Mouse (Mus musculus): ENCODE data around the gene Ttc28. TPM values are rescaled to one million over a fixed set of nuclear protein-coding genes. Genes with fewer than 3 reads are reported as not detected.
A peak's percentile ranks its signal among the peaks of the same experiment; 100 is the strongest.

Gene Ttc28
- polyA plus RNA-seq, 1 experiment from 2014 or later = 22.8 TPM

DNA sequence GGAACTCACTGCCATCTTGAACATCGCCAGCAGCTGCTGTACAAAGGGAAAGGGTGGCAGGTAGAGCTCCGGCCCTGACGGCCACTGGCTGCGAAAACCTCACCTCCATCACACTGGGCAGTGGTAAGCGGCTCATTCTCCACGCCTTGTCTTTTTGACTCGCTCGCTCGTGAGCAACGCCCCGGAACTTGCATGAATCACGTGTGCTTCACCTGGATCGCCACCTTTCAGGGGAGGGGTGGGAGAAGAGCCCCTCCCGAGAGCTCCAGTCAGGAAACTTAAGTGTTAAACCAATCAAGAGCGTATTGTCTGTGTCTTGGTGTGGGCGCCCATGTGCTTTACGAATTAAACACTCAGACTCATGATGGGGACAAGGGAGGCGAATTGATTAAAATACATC lies 252.0 kb downstream of the Ttc28 start:
- Histone ChIP-seq H3K27ac (peak overlapping the region; percentile 17), H3K4me1 (peaks cover 9% of the 10 kb centered on the region), H3K36me3 (ENCODE audit: poor library complexity, severe bottlenecking) (no peaks in the 10 kb centered on the region), H3K9ac (no peak overlapping the region), H3K4me3 (no peak overlapping the region), H3K27me3 (no peaks in the 10 kb centered on the region), H3K9me3 (replicated peaks) (no peaks in the 10 kb centered on the region), H3K4me2 (no peak overlapping the region)
- ATAC-seq = no peak
- 88% methylated on average over 18 of the region's 18 CpGs for WGBS

DNA sequence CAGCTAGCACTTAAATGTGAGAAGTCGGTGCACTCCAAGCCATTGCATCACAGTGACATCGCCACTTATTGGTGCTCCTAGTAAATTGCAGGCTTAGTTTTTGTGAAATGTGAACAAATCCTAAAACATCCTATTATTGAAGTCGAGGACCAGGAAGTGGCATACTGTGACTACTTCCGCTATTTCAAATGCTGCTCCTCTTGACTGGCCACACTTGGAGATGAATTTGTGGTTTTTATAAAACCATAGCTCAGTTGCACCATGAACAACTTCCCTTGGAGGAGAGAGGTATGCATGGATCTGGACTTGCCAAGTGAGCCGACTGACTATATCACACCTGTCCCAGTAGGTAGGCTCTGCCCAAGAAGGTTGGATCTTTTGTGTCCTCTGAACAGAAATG lies 253.5 kb downstream of the Ttc28 start:
- H3K4me1 ChIP-seq = peaks cover 23% of the 10 kb centered on the region

DNA sequence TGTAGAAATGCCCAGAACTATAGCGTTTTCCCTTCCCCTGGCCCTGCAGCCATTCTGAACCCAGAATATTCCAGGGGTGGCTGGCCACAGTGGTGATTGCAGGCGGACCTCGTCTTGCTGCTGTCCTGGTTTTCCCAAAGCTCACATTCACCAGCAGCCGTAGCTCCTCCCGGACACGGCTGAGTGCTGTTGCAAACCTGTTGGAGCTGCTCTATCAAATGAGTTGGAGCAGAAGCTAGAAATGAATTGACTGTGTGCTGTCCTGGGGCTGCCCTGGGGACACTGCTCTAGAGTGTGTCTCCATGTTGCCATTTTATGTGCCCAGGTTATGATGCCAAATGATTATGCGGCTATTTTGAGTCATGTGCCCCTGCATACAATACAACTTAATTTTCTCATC lies 254.2 kb downstream of the Ttc28 start:
- 93% methylated on average over 7 of the region's 7 CpGs for WGBS
- ATAC-seq = no peak
- no peaks in the 10 kb centered on the region for H3K9me3 ChIP-seq (replicated peaks)
- H3K27ac ChIP-seq = no peak overlapping the region
- H3K4me3 ChIP-seq = no peak overlapping the region
- H3K36me3 ChIP-seq (ENCODE audit: poor library complexity, severe bottlenecking) = no peaks in the 10 kb centered on the region
- H3K9ac ChIP-seq = no peak overlapping the region
- H3K4me1 ChIP-seq = peaks cover 28% of the 10 kb centered on the region
- no peaks in the 10 kb centered on the region for H3K27me3 ChIP-seq
- no peak overlapping the region for H3K4me2 ChIP-seq

More for the DNA sequence above, 253.5 kb downstream of the Ttc28 start:
- H3K27ac ChIP-seq = no peak overlapping the region
- 87% methylated on average over 5 of the region's 5 CpGs for WGBS
- no peak overlapping the region for H3K9ac ChIP-seq
- no peak overlapping the region for H3K4me2 ChIP-seq
- no peaks in the 10 kb centered on the region for H3K9me3 ChIP-seq (replicated peaks)
- no peak for ATAC-seq
- no peaks in the 10 kb centered on the region for H3K36me3 ChIP-seq (ENCODE audit: poor library complexity, severe bottlenecking)
- H3K27me3 ChIP-seq = no peaks in the 10 kb centered on the region
- H3K4me3 ChIP-seq = no peak overlapping the region

DNA sequence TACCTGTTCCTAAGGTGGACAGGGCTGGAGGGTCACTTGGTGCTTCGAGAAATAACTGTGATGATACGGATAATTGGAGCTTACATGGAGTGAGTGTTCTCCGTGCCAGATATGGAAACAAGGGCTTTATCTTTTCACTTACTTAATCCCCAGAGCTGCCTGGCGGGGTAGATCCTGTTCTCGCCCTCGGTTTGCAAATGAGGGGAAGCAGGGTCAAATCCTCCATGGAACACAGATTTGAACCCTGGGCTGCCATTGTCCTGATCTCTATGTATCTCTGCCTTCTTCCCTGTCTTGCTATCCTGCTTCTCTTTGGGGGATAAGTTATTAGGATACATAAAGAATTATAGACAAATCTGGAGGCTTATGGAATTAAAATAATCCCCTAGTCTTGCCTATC lies 257.7 kb downstream of the Ttc28 start:
- H3K4me3 ChIP-seq = no peak overlapping the region
- no peak overlapping the region for H3K4me2 ChIP-seq
- no peaks in the 10 kb centered on the region for H3K27me3 ChIP-seq
- H3K4me1 ChIP-seq = peaks cover 55% of the 10 kb centered on the region
- 0 out of 2 replicates have a peak overlapping the region, but pooled peaks have one; percentile 10 for H3K27ac ChIP-seq
- WGBS = 30% methylated on average over 6 of the region's 6 CpGs
- no peak overlapping the region for H3K9ac ChIP-seq
- H3K9me3 ChIP-seq (replicated peaks) = no peaks in the 10 kb centered on the region
- no peak for ATAC-seq
- H3K36me3 ChIP-seq (ENCODE audit: poor library complexity, severe bottlenecking) = no peaks in the 10 kb centered on the region

DNA sequence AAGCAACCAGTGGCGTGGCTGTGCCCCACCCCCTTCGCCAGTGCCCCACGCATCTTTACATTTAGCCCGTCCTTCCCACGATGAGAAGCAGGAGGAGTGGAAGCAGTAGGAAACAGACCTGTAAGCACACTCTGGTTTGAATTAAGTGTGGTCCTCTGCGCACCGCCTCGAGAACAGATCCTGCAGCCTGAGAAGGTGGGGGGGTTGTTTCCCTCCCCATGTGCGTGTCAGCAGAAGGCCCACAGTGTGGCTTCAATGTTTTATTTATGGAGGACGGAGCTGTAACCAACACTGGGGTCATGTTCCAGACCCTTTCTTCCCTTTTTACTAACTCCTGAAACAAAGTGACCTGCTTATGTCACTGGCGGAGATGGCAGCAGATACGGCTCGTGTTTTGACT lies 258.1 kb downstream of the Ttc28 start:
- H3K9ac ChIP-seq = no peak overlapping the region
- no peaks in the 10 kb centered on the region for H3K36me3 ChIP-seq (ENCODE audit: poor library complexity, severe bottlenecking)
- H3K4me2 ChIP-seq = no peak overlapping the region
- H3K4me1 ChIP-seq = peaks cover 55% of the 10 kb centered on the region
- no peak overlapping the region for H3K4me3 ChIP-seq
- no peaks in the 10 kb centered on the region for H3K27me3 ChIP-seq
- ATAC-seq = peak; percentile 15; the same call in 1 of the 2 replicates
- H3K9me3 ChIP-seq (replicated peaks) = no peaks in the 10 kb centered on the region
- WGBS = 35% methylated on average over 13 of the region's 13 CpGs
- peak overlapping the region; percentile 10; the same call in 1 of the 2 replicates for H3K27ac ChIP-seq

DNA sequence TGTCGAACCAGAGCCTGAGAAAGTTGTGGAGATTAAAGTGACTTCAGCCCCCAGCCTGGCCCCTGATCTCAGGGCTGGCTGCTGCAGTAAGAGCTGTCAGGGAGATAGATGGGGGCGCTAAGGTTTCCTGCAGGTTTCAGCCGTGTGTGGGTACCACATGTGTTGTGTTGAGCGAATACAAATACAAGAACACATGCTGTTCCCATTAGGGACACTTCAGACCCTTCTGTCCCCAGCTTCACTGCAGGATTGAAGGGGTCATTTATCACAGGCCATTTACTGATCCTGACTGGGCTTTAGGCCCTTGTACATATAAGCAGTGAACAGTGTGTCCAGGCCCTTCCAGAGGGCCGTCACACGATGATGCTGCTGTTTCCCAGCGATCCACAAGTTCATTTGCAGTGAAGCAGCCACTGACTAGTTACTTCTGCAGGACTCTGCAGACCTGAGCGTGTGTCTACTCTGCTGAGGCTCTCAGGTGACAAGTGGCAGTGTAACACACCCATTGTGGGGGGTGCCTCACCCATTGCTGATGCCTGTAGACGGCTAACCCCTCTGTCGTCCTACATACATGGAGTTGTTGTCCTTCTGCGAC lies 258.7 kb downstream of the Ttc28 start:
- H3K36me3 ChIP-seq (ENCODE audit: poor library complexity, severe bottlenecking) = no peaks in the 10 kb centered on the region
- no peaks in the 10 kb centered on the region for H3K9me3 ChIP-seq (replicated peaks)
- H3K4me3 ChIP-seq = no peak overlapping the region
- peaks cover 55% of the 10 kb centered on the region for H3K4me1 ChIP-seq
- ATAC-seq = no peak
- H3K27ac ChIP-seq = peak overlapping the region; percentile 21; the same call in 1 of the 2 replicates
- H3K9ac ChIP-seq = no peak overlapping the region
- H3K27me3 ChIP-seq = no peaks in the 10 kb centered on the region
- no peak overlapping the region for H3K4me2 ChIP-seq
- WGBS = 55% methylated on average over 11 of the region's 11 CpGs

DNA sequence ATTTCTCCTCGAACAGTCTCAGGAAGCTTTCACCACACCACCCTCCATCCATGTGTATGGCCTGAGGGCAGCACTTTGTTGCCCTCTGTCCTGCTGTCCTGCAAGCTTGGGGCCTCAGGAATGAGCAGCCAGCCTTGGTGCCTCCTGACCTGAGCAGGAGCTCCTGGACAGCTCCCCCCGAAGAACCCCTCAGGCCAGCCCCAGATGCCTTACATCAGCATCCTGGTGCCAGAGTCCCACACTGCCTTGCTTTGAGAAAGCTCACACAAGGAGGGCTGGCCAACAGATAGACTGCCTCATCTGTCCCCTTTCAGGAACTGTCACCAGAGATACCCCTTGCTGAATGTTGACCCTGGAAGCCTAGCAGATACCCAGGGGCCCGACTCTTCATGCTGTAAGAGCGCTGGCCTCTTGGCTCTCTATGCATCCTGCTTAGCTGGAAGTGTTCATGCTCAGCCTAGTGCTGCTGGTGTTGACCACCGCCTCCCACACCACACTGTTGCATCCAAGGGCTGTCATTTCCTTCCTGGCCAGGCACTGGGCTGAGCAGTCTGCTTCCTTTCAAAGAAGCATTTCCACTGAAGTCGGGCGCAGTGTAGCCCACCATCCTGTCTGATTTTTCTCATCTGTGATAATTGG lies 259.4 kb downstream of the Ttc28 start:
- Histone ChIP-seq H3K27me3 (no peaks in the 10 kb centered on the region), H3K4me1 (peaks cover 55% of the 10 kb centered on the region), H3K27ac (no peak overlapping the region), H3K9ac (no peak overlapping the region), H3K4me3 (no peak overlapping the region), H3K9me3 (replicated peaks) (no peaks in the 10 kb centered on the region), H3K4me2 (no peak overlapping the region), H3K36me3 (ENCODE audit: poor library complexity, severe bottlenecking) (no peaks in the 10 kb centered on the region)
- WGBS = 85% methylated on average over 7 of the region's 7 CpGs
- ATAC-seq = no peak

DNA sequence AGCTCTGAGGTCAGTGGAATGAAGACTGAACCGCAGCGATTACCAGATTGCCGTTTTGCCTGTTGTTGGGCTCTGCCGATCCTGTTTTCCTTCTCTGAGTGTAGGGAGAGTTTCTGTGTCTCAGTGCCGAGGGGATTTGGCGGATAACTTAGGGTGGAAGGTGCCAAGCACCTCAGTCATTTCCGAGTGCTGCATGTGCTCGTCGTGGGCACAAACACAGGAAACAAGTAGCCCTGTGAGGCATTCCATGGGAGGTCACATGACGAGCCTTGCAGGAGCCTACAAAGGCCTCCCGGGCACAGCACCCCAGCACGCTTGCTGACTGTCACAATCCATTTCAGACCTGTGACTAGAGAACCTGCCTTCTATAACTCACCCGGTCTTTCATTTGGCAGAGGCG lies 260.0 kb downstream of the Ttc28 start:
- Histone ChIP-seq H3K27me3 (no peaks in the 10 kb centered on the region), H3K27ac (peak overlapping the region; percentile 22; the same call in 1 of the 2 replicates)
- 68% methylated on average over 14 of the region's 14 CpGs for WGBS

DNA sequence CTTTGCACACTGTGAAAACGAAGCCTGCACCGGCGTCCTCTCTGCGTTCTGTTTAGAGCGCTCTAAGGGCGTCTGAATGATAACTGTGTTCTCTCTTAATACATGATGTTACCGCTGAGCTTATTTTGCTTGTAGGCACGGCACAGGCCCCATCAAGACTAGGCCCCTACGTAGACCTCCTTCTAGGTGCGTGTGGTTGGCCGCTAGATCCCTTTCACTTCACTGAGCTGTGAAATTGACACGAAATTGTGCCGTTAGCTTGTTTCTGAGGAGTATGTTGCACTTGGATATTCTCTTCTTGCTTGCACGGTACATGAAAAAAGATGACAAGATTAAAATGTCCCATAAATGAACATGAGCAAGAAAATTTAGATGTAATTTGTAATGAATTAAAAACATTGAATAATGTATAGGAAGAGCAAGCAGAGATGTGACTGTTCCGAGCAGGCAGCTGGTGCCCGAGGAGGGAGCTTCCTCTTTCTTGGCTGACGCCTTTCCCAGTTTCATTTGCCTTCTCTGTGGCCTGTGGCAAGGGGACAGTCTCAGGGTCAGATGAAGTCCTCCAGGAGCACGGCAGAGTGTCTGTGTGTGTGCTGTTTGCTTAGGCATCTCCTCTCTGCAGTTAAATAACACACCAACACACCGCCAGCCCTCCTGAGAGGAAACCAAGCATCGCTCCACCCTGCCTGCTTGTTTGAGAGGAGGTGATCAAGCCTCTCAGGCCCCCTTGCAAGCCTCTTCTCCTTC lies 261.7 kb downstream of the Ttc28 start:
- Histone ChIP-seq H3K27me3 (no peaks in the 10 kb centered on the region), H3K9ac (no peak overlapping the region), H3K36me3 (ENCODE audit: poor library complexity, severe bottlenecking) (no peaks in the 10 kb centered on the region), H3K4me1 (peaks cover 57% of the 10 kb centered on the region), H3K4me3 (no peak overlapping the region), H3K27ac (peak overlapping the region; percentile 76), H3K9me3 (replicated peaks) (no peaks in the 10 kb centered on the region), H3K4me2 (no peak overlapping the region)
- 64% methylated on average over 20 of the region's 20 CpGs for WGBS
- ATAC-seq = no peak

More for the DNA sequence above, 260.0 kb downstream of the Ttc28 start:
- H3K9ac ChIP-seq = no peak overlapping the region
- no peak overlapping the region for H3K4me2 ChIP-seq
- H3K36me3 ChIP-seq (ENCODE audit: poor library complexity, severe bottlenecking) = no peaks in the 10 kb centered on the region
- peaks cover 59% of the 10 kb centered on the region for H3K4me1 ChIP-seq
- no peak overlapping the region for H3K4me3 ChIP-seq
- no peaks in the 10 kb centered on the region for H3K9me3 ChIP-seq (replicated peaks)
- no peak for ATAC-seq

DNA sequence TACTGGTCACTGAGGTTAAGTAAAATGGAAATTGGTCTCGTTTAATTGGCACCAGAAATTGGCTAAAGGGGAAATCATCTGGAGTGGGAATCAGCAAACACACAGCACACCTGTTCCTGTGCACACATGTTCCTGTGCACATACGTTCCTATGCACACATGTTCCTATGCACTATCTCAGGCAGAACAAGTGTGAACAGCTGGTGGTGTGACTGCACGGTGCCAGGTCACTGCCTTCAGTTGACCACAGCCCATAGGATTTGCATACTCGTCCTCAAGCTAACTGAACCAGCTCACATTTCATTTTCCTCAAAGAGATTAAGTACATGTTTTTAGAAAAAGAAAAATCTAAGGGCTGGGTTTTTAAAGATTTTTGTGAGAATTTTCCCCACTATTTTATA lies 263.2 kb downstream of the Ttc28 start:
- H3K9me3 ChIP-seq (replicated peaks) = no peaks in the 10 kb centered on the region
- peaks cover 42% of the 10 kb centered on the region for H3K4me1 ChIP-seq
- ATAC-seq = no peak
- no peak overlapping the region for H3K4me2 ChIP-seq
- no peak overlapping the region for H3K9ac ChIP-seq
- H3K36me3 ChIP-seq (ENCODE audit: poor library complexity, severe bottlenecking) = no peaks in the 10 kb centered on the region
- no peak overlapping the region for H3K4me3 ChIP-seq
- H3K27ac ChIP-seq = no peak overlapping the region
- 78% methylated on average over 4 of the region's 4 CpGs for WGBS
- H3K27me3 ChIP-seq = no peaks in the 10 kb centered on the region

DNA sequence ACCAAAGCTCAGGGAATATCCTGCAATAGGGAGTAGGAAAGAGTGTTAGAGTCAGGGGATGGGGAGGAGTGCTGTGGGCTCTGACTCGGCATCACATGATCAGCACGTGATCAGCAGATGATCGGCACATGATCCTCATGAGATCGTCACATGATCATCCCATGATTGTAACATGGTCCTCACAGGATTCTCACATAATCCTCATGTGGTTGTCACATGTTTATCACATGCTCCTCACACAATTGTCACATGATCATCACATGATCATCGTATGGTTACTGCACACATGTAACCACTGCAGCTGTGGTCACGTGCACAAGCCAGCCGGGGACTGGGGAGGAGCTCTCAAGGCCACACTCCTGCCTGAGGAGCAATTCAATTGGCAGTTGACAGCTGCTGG lies 264.8 kb downstream of the Ttc28 start:
- WGBS = 84% methylated on average over 7 of the region's 7 CpGs
- H3K4me3 ChIP-seq = no peak overlapping the region
- H3K4me2 ChIP-seq = no peak overlapping the region
- H3K36me3 ChIP-seq (ENCODE audit: poor library complexity, severe bottlenecking) = no peaks in the 10 kb centered on the region
- peaks cover 26% of the 10 kb centered on the region for H3K4me1 ChIP-seq
- H3K27ac ChIP-seq = no peak overlapping the region
- H3K9ac ChIP-seq = no peak overlapping the region
- no peak for ATAC-seq
- no peaks in the 10 kb centered on the region for H3K27me3 ChIP-seq
- no peaks in the 10 kb centered on the region for H3K9me3 ChIP-seq (replicated peaks)

DNA sequence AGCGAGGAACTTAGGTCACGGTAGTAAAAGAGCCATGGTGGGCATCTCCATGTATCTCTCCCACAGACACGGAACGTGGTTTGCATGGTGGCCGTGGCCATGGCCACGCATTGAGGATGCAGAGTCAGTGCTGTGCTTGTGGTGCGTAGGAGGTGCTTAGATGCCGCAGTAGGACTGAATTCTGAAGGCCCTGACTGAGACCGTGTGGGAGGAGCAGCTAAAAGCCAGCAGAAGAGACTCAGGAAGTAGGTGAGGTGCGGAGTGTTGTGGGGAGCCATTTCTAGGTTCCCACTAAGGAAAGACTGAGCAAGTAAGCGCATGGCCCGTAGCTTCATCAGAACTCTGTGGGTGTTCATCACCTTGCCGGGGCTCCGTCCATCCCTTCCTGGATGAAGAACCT lies 271.0 kb downstream of the Ttc28 start:
- no peak overlapping the region for H3K27ac ChIP-seq
- WGBS = 95% methylated on average over 14 of the region's 14 CpGs
- peaks cover 27% of the 10 kb centered on the region for H3K4me1 ChIP-seq
- H3K36me3 ChIP-seq (ENCODE audit: poor library complexity, severe bottlenecking) = no peaks in the 10 kb centered on the region
- H3K9me3 ChIP-seq (replicated peaks) = no peaks in the 10 kb centered on the region
- H3K4me3 ChIP-seq = no peak overlapping the region
- H3K4me2 ChIP-seq = no peak overlapping the region
- no peak for ATAC-seq
- no peak overlapping the region for H3K9ac ChIP-seq
- no peaks in the 10 kb centered on the region for H3K27me3 ChIP-seq

Measured in forebrain, embryonic 13.5 days (tissue).